14 mouse cellular contexts compared by ENCODE assay signal in genomic region chr2:164761502-164761901, GRCm38 (mm10). TPM values are rescaled to one million over a fixed set of nuclear protein-coding genes. Genes with fewer than 3 reads are reported as not detected.
A peak's percentile ranks its signal among the peaks of the same experiment; 100 is the strongest.
DNase-seq lines count a peak whose midpoint lies in the region; ATAC-seq and TF ChIP-seq lines count a peak whose summit lies in the region.
"Had no signal": no experiment of that assay in that cellular context is flagged by ENCODE, and none has a peak within 500 bp of the region (broad histone marks: within the 10 kb centered on the region; RNA-seq: fewer than 3 reads in every experiment).

No protein-coding gene starts in this region.

- H3K27ac ChIP-seq in hindbrain, postnatal 0 days = peak overlapping the region; percentile 51
- H3K27ac ChIP-seq in hindbrain, embryonic 11.5 days (ENCODE audit: low read depth, low read length) = no peak overlapping the region
- peak overlapping the region; percentile 30 for H3K27ac ChIP-seq in ES-E14 (ENCODE audit: insufficient read depth, low read depth, low read length, poor library complexity, severe bottlenecking)
- H3K27ac ChIP-seq in bone marrow, adult 2 months (ENCODE audit: control insufficient read depth, insufficient read depth, low read depth, low read length, poor library complexity) = peak overlapping the region; percentile 37
- H3K27ac ChIP-seq in liver, embryonic 15.5 days (replicated peaks) = peak overlapping the region; percentile 97
- H3K27ac ChIP-seq in forebrain, embryonic 16.5 days (ENCODE audit: low read length) = no peak overlapping the region
- H3K27ac ChIP-seq: kidney, postnatal 0 days; left cerebral cortex, adult 2 months had no signal

- no peak overlapping the region for H3K4me3 ChIP-seq in hindbrain, postnatal 0 days (ENCODE audit: low read length)
- H3K4me3 ChIP-seq in hindbrain, embryonic 11.5 days (ENCODE audit: low read depth, low read length) = no peak overlapping the region
- H3K4me3 ChIP-seq in ES-E14 (ENCODE audit: insufficient read depth in 1 of 2, low read depth in 1 of 2, low read length in 2 of 2, poor library complexity in 1 of 2, severe bottlenecking in 1 of 2) = no peak overlapping the region
- no peak overlapping the region for H3K4me3 ChIP-seq in bone marrow, adult 2 months (replicated peaks; ENCODE audit: control insufficient read depth, low read depth, low read length)
- H3K4me3 ChIP-seq in liver, embryonic 15.5 days (replicated peaks) = no peak overlapping the region
- H3K4me3 ChIP-seq in forebrain, embryonic 16.5 days (replicated peaks; ENCODE audit: low read length) = no peak overlapping the region
- H3K4me3 ChIP-seq: left cerebral cortex, adult 2 months had no signal

- H3K4me2 ChIP-seq in hindbrain, postnatal 0 days (ENCODE audit: low read depth, low read length) = no peak overlapping the region
- H3K4me2 ChIP-seq in hindbrain, embryonic 11.5 days (replicated peaks; ENCODE audit: low read depth, low read length) = no peak overlapping the region
- peak overlapping the region; percentile 62 for H3K4me2 ChIP-seq in liver, embryonic 15.5 days
- no peak overlapping the region for H3K4me2 ChIP-seq in forebrain, embryonic 16.5 days (ENCODE audit: low read length)

- no peak overlapping the region for H3K9ac ChIP-seq in hindbrain, postnatal 0 days (replicated peaks; ENCODE audit: low read length)
- H3K9ac ChIP-seq in hindbrain, embryonic 11.5 days (ENCODE audit: low read depth, low read length) = no peak overlapping the region
- no peak overlapping the region for H3K9ac ChIP-seq in ES-E14 (ENCODE audit: insufficient read depth, low read depth, low read length, poor library complexity, severe bottlenecking)
- H3K9ac ChIP-seq in liver, embryonic 15.5 days = peak overlapping the region; percentile 56
- H3K9ac ChIP-seq in forebrain, embryonic 16.5 days (replicated peaks; ENCODE audit: low read depth, low read length) = no peak overlapping the region

- H3K27me3 ChIP-seq in hindbrain, postnatal 0 days (ENCODE audit: insufficient read depth, low read length) = no peaks in the 10 kb centered on the region
- H3K27me3 ChIP-seq in hindbrain, embryonic 11.5 days (ENCODE audit: control insufficient read depth, insufficient read depth, low read length) = no peaks in the 10 kb centered on the region
- no peaks in the 10 kb centered on the region for H3K27me3 ChIP-seq in liver, embryonic 15.5 days
- H3K27me3 ChIP-seq in forebrain, embryonic 16.5 days (replicated peaks; ENCODE audit: control insufficient read depth, insufficient read depth, low read length) = no peaks in the 10 kb centered on the region

- ATAC-seq in hindbrain, postnatal 0 days = peak; percentile 53; the same call in 1 of the 2 replicates
- no peak for ATAC-seq in hindbrain, embryonic 11.5 days (ENCODE audit: low FRiP score)
- ATAC-seq in liver, embryonic 15.5 days (ENCODE audit: insufficient read depth) = peak; percentile 89
- ATAC-seq in forebrain, embryonic 16.5 days = no peak
- ATAC-seq: lung, postnatal 0 days had no signal

- no peak for TF ChIP-seq CTCF in hindbrain, postnatal 0 days (IDR thresholded peaks at IDR 0.05; ENCODE audit: low read depth)
- no peak for TF ChIP-seq CTCF in bone marrow, adult 2 months (IDR thresholded peaks at IDR 0.05; ENCODE audit: control insufficient read depth, insufficient read depth, low read length)

- WGBS in hindbrain, postnatal 0 days = 79% methylated on average over 2 of the region's 2 CpGs
- WGBS in hindbrain, embryonic 11.5 days = 98% methylated on average over 2 of the region's 2 CpGs
- WGBS in bone marrow, adult 2 months = 72% methylated on average over 2 of the region's 2 CpGs
- 55% methylated on average over 2 of the region's 2 CpGs for WGBS in liver, embryonic 15.5 days (ENCODE audit: insufficient replicate concordance)
- 90% methylated on average over 2 of the region's 2 CpGs for WGBS in forebrain, embryonic 16.5 days

- H3K36me3 ChIP-seq in hindbrain, postnatal 0 days (ENCODE audit: insufficient read depth, low read length) = peaks cover 61% of the 10 kb centered on the region
- H3K36me3 ChIP-seq in hindbrain, embryonic 11.5 days (ENCODE audit: control insufficient read depth, insufficient read depth, low read length) = 0 out of 2 replicates have a peak, but pooled peaks cover 2% of the 10 kb centered on the region
- H3K36me3 ChIP-seq in ES-E14 (ENCODE audit: control insufficient read depth, insufficient read depth, low read length, poor library complexity, severe bottlenecking) = peaks cover 72% of the 10 kb centered on the region
- H3K36me3 ChIP-seq in liver, embryonic 15.5 days (replicated peaks) = peaks cover 93% of the 10 kb centered on the region
- H3K36me3 ChIP-seq in forebrain, embryonic 16.5 days (ENCODE audit: control insufficient read depth, insufficient read depth) = peaks cover 47% of the 10 kb centered on the region

- TF ChIP-seq POLR2A in bone marrow, adult 2 months (IDR thresholded peaks at IDR 0.05; ENCODE audit: borderline replicate concordance, control insufficient read depth, low read depth, low read length) = no peak

- peak; percentile 51 for DNase-seq in hindbrain, postnatal 0 days (ENCODE audit: low spot score)
- no peak for DNase-seq in hindbrain, embryonic 11.5 days (ENCODE audit: low spot score)
- DNase-seq in ES-E14 (ENCODE audit: low read depth, low spot score) = no peak
- DNase-seq in adrenal gland, postnatal 36 days = no peak
- DNase-seq in right cerebral cortex, postnatal 36 days (ENCODE audit: low spot score in 2 of 2) = no peak
- DNase-seq: adrenal gland, adult 2 months; heart, postnatal 4 days had no signal

- no peaks in the 10 kb centered on the region for H3K9me3 ChIP-seq in hindbrain, postnatal 0 days (ENCODE audit: low read length)
- no peaks in the 10 kb centered on the region for H3K9me3 ChIP-seq in hindbrain, embryonic 11.5 days (ENCODE audit: control insufficient read depth, low read length)
- no peaks in the 10 kb centered on the region for H3K9me3 ChIP-seq in ES-E14 (ENCODE audit: control insufficient read depth, insufficient read depth, low read depth, low read length)
- no peaks in the 10 kb centered on the region for H3K9me3 ChIP-seq in liver, embryonic 15.5 days (replicated peaks)
- H3K9me3 ChIP-seq in forebrain, embryonic 16.5 days (ENCODE audit: control insufficient read depth, low read length) = no peaks in the 10 kb centered on the region
- H3K9me3 ChIP-seq: G1E had no signal

- in situ Hi-C loops in ES-E14 (cut with MboI; ENCODE audit: low sequenced_read_pairs in 2 of 2, unreplicated experiment in 2 of 2) = no loop called here

- H3K4me1 ChIP-seq in hindbrain, postnatal 0 days (ENCODE audit: insufficient read depth, low read length) = no peaks in the 10 kb centered on the region
- H3K4me1 ChIP-seq in hindbrain, embryonic 11.5 days (replicated peaks; ENCODE audit: control insufficient read depth, insufficient read depth, low read length) = no peaks in the 10 kb centered on the region
- H3K4me1 ChIP-seq in ES-E14 (ENCODE audit: control insufficient read depth in 2 of 2, insufficient read depth in 2 of 2, low read length in 2 of 2, poor library complexity in 1 of 2) = peaks cover 2 to 3% of the 10 kb centered on the region in 2 experiments; a peak in 1 of 4 replicates
- H3K4me1 ChIP-seq in bone marrow, adult 2 months (ENCODE audit: control insufficient read depth, insufficient read depth, low read length) = peaks cover 6% of the 10 kb centered on the region; the same call in 1 of the 2 replicates
- peaks cover 78% of the 10 kb centered on the region for H3K4me1 ChIP-seq in liver, embryonic 15.5 days (replicated peaks)
- no peaks in the 10 kb centered on the region for H3K4me1 ChIP-seq in forebrain, embryonic 16.5 days (replicated peaks; ENCODE audit: control insufficient read depth, insufficient read depth, low read length)

RNA-seq across cellular contexts. Expression of gene Ube2c, which starts 8.2 kb away (rescaled TPM):
- 61.5 and 70.6 TPM in 2 replicates for total RNA-seq in hindbrain, postnatal 0 days (2014; rRNA removed)
- 61.2 and 69.4 TPM in 2 replicates for polyA plus RNA-seq in hindbrain, postnatal 0 days (2015; fragmentation: Nextera tagmentation; extraction: Ambion mirVana)
- 498 and 520 TPM in 2 replicates for polyA plus RNA-seq in hindbrain, embryonic 11.5 days (2014; fragmentation: Nextera tagmentation; extraction: Ambion mirVana)
- total RNA-seq in ES-E14 (2012; rRNA removed) = 117 and 159 TPM in 2 replicates
- polyA plus RNA-seq in bone marrow, adult 2 months (2011; ENCODE audit: insufficient read depth, insufficient read length, low replicate concordance, missing spikeins) = 261 and 459 TPM in 2 replicates
- polyA plus RNA-seq in liver, embryonic 15.5 days (2015; fragmentation: Nextera tagmentation; extraction: Ambion mirVana) = 682 and 720 TPM in 2 replicates
- total RNA-seq in adrenal gland, postnatal 36 days (2021) = 10 to 100 TPM in 1 of 2 experiments, 1 to 10 TPM in 1; 7.0 to 10.4 TPM
- polyA plus RNA-seq in forebrain, embryonic 16.5 days (2015; fragmentation: Nextera tagmentation; extraction: Ambion mirVana) = 148 and 173 TPM in 2 replicates

RNA-seq across cellular contexts. Expression of gene Dnttip1, which starts 15.7 kb away (rescaled TPM):
- total RNA-seq in hindbrain, postnatal 0 days (2014; rRNA removed) = 17.1 and 24.9 TPM in 2 replicates
- polyA plus RNA-seq in hindbrain, postnatal 0 days (2015; fragmentation: Nextera tagmentation; extraction: Ambion mirVana) = 53.9 and 56.1 TPM in 2 replicates
- 79.4 and 81.5 TPM in 2 replicates for polyA plus RNA-seq in hindbrain, embryonic 11.5 days (2014; fragmentation: Nextera tagmentation; extraction: Ambion mirVana)
- total RNA-seq in ES-E14 (2012; rRNA removed) = 13.3 and 15.1 TPM in 2 replicates
- polyA plus RNA-seq in bone marrow, adult 2 months (2011; ENCODE audit: insufficient read depth, insufficient read length, low replicate concordance, missing spikeins) = 35.3 and 47.6 TPM in 2 replicates
- polyA plus RNA-seq in liver, embryonic 15.5 days (2015; fragmentation: Nextera tagmentation; extraction: Ambion mirVana) = 40.5 and 41.1 TPM in 2 replicates
- total RNA-seq in adrenal gland, postnatal 36 days (2021) = 10 to 100 TPM; 39.8 to 44.2 TPM
- 67.5 and 72.9 TPM in 2 replicates for polyA plus RNA-seq in forebrain, embryonic 16.5 days (2015; fragmentation: Nextera tagmentation; extraction: Ambion mirVana)

RNA-seq across cellular contexts. Expression of gene Wfdc3, which starts 15.8 kb away (rescaled TPM):
- 1.3 TPM in 2 replicates for total RNA-seq in hindbrain, postnatal 0 days (2014; rRNA removed)
- polyA plus RNA-seq in hindbrain, postnatal 0 days (2015; fragmentation: Nextera tagmentation; extraction: Ambion mirVana) = 0.73 and 0.76 TPM in 2 replicates
- 0.53 and 1.0 TPM in 2 replicates for polyA plus RNA-seq in hindbrain, embryonic 11.5 days (2014; fragmentation: Nextera tagmentation; extraction: Ambion mirVana)
- 0.18 and 0.58 TPM in 2 replicates for total RNA-seq in ES-E14 (2012; rRNA removed)
- polyA plus RNA-seq in bone marrow, adult 2 months (2011; ENCODE audit: insufficient read depth, insufficient read length, low replicate concordance, missing spikeins) = 2.1 and 2.2 TPM in 2 replicates
- 2.3 and 2.4 TPM in 2 replicates for polyA plus RNA-seq in liver, embryonic 15.5 days (2015; fragmentation: Nextera tagmentation; extraction: Ambion mirVana)
- total RNA-seq in adrenal gland, postnatal 36 days (2021) = under 1 TPM; 0.26 to 0.36 TPM
- polyA plus RNA-seq in forebrain, embryonic 16.5 days (2015; fragmentation: Nextera tagmentation; extraction: Ambion mirVana) = 1.4 and 1.7 TPM in 2 replicates

RNA-seq across cellular contexts. Expression of gene Tnnc2, which starts 18.3 kb away (rescaled TPM):
- total RNA-seq in hindbrain, postnatal 0 days (2014; rRNA removed) = 12.2 TPM in 1 of 2 replicates, not detected in the other
- 0.30 TPM in 1 of 2 replicates, not detected in the other for polyA plus RNA-seq in hindbrain, postnatal 0 days (2015; fragmentation: Nextera tagmentation; extraction: Ambion mirVana)
- polyA plus RNA-seq in hindbrain, embryonic 11.5 days (2014; fragmentation: Nextera tagmentation; extraction: Ambion mirVana) = 4.8 and 7.1 TPM in 2 replicates
- total RNA-seq in ES-E14 (2012; rRNA removed) = 1.5 and 1.7 TPM in 2 replicates
- 9.6 and 12.2 TPM in 2 replicates for polyA plus RNA-seq in bone marrow, adult 2 months (2011; ENCODE audit: insufficient read depth, insufficient read length, low replicate concordance, missing spikeins)
- 27.2 and 51.1 TPM in 2 replicates for polyA plus RNA-seq in liver, embryonic 15.5 days (2015; fragmentation: Nextera tagmentation; extraction: Ambion mirVana)
- under 1 TPM in 1 of 2 experiments, not detected in 1; 0.53 TPM for total RNA-seq in adrenal gland, postnatal 36 days (2021)
- polyA plus RNA-seq in forebrain, embryonic 16.5 days (2015; fragmentation: Nextera tagmentation; extraction: Ambion mirVana) = 1.1 TPM in 1 of 2 replicates, not detected in the other
- total RNA-seq: adrenal gland, adult 2 months; G1E had no signal
- polyA plus RNA-seq: adrenal gland, adult 2 months; G1E had no signal

RNA-seq across cellular contexts. Expression of gene Snx21, which starts 24.1 kb away (rescaled TPM):
- 102 and 106 TPM in 2 replicates for total RNA-seq in hindbrain, postnatal 0 days (2014; rRNA removed)
- polyA plus RNA-seq in hindbrain, postnatal 0 days (2015; fragmentation: Nextera tagmentation; extraction: Ambion mirVana) = 44.7 and 47.6 TPM in 2 replicates
- 8.6 and 11.6 TPM in 2 replicates for polyA plus RNA-seq in hindbrain, embryonic 11.5 days (2014; fragmentation: Nextera tagmentation; extraction: Ambion mirVana)
- 5.5 and 7.0 TPM in 2 replicates for total RNA-seq in ES-E14 (2012; rRNA removed)
- 2.3 and 5.8 TPM in 2 replicates for polyA plus RNA-seq in bone marrow, adult 2 months (2011; ENCODE audit: insufficient read depth, insufficient read length, low replicate concordance, missing spikeins)
- polyA plus RNA-seq in liver, embryonic 15.5 days (2015; fragmentation: Nextera tagmentation; extraction: Ambion mirVana) = 5.6 and 7.9 TPM in 2 replicates
- total RNA-seq in adrenal gland, postnatal 36 days (2021) = 10 to 100 TPM; 29.2 to 35.3 TPM
- polyA plus RNA-seq in forebrain, embryonic 16.5 days (2015; fragmentation: Nextera tagmentation; extraction: Ambion mirVana) = 26.0 and 35.6 TPM in 2 replicates

Comparison
In these comparisons a context has a peak if more than half of its experiments do, and no peak if none do; other contexts are left out.
1. ATAC-seq: peak in hindbrain, postnatal 0 days (single experiment) and liver, embryonic 15.5 days (single experiment); none in hindbrain, embryonic 11.5 days (single experiment) and forebrain, embryonic 16.5 days (single experiment).
2. H3K27ac ChIP-seq: peak in hindbrain, postnatal 0 days (single experiment), ES-E14 (single experiment), bone marrow, adult 2 months (single experiment) and liver, embryonic 15.5 days (single experiment); none in hindbrain, embryonic 11.5 days (single experiment) and forebrain, embryonic 16.5 days (single experiment).